Mouse (Mus musculus): ENCODE measurements around the gene Serinc3.
"Not testable (repeated sequence)": the region's sequence is repeated elsewhere in the genome, so short reads cannot be mapped to it uniquely, and the experiment has no call there.

Serinc3 gene

DNA sequence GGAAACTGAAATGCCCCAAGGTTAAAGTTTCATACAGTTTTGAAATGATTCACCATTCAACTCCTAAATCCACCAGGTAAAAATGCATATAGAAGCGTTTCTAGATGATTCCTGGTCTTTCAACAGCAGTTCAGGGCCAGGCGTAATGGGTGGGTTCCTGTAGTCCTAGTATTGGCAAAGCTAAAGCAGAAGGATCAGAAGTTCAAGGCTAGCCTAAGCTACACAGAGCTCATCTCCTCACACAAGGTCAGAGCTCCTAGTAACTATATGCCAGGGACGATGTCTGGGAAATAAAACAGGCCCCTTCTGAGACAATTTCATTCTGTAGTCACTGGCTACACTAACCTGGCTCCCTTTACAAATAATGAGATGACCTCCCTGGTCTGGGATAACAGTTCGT is 13.7 kb downstream of the Serinc3 start:
- DNase-seq (ENCODE audit: low spot score): no peak

DNA sequence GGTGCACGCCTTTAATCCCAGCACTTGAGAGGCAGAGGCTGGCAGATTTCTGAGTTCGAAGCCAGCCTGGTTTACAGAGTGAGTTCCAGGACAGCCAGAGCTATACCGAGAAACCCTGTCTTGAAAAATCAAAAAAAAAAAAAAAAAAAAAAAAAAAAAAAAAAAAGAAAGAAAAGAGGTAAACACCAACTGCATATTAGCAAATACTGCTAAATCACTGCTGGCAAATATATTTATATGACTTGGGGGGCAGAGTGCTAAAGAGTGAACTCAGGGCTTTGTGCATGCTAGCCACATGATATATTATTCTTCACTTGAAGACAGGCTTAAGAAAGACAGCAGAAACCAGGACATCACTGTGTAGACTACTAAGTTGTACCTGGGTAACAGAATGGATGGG is 23.5 kb downstream of the Serinc3 start:
- not testable (repeated sequence) for DNase-seq (ENCODE audit: low spot score)

GRCm38 (mm10) chr2:163620451-163620850 is 24.5 kb downstream of the Serinc3 start:
- DNase-seq (ENCODE audit: low spot score): no peak

GRCm38 (mm10) chr2:163617874-163618273 is 27.1 kb downstream of the Serinc3 start:
- DNase-seq (ENCODE audit: low spot score): no peak

DNA sequence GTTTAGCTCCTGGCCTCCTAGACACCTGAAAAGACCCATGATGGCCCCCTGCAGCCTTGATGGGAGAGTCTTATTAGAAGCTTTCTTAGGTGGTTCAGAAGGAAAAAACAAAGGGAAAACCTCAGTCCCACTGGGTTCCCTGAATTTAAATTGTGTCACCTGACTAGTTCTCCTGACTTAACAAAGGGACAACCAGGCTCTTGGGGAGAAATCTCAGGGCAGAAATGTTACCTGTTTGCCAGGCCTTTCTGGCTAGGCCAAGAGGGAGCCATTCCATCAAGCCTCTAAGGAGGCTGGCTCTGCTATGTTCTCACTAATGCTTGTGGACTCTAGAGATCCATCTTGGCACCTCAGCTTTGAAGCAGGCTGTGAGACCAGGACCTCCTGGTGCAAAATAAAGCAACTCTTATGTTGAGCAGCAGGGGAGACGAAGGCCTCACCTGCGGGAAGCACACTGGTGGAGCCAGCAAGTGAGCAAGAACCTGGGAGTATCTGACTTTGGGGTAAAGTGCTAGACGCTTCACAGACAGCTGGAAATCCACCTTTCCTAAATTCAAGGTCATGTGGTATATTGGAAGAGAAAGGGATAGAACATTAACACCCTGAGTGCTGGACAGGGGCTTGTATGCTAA is 27.6 kb downstream of the Serinc3 start:
- no peak for DNase-seq (ENCODE audit: low spot score)

- DNase-seq (ENCODE audit: low spot score): no peak
Measured at GRCm38 (mm10) chr2:163616652-163617227, 28.2 kb downstream of the Serinc3 start.

- DNase-seq (ENCODE audit: low spot score): no peak
Measured at GRCm38 (mm10) chr2:163615906-163616651, 28.9 kb downstream of the Serinc3 start.

DNA sequence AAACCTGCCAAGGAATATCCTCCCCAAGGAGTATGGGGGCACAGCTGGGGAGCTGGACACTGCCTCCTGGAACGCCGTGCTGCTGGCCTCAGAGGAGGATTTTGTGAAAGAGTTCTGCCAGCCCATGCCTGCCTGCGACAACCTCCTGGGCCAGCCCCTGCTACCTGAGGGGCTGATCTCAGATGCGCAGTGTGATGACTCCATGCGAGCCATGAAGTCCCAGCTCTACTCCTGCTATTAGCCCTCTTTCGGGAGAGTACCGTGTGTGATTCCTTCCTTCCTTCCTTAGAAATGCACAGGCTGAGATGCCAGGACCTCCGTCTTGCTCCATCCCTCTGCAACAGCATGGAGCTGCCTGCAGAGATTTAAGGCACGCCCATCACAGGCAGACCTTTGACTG is 29.5 kb downstream of the Serinc3 start:
- no peak for DNase-seq (ENCODE audit: low spot score)

DNA sequence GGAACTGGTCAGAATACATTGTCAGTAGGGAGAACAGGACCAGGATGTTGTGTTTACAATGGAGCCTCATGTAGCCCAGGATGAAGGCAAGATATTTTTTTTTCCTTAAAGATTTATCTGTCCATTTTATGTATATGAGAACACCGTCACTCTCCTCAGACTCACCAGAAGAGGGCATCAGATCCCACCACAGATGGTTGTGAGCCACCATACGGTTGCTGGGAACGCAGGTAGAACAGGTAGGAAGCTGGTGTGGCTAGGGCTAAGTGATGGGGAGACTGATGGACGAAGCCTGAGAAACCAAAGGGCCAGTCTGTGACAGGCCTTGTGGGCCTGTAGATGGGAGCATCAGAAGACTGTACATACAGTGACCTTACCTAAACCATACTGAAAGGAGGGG is 30.9 kb downstream of the Serinc3 start:
- no peak for DNase-seq (ENCODE audit: low spot score)

- no peak for DNase-seq (ENCODE audit: low spot score)
Measured at GRCm38 (mm10) chr2:163613206-163613605, 31.7 kb downstream of the Serinc3 start.

DNA sequence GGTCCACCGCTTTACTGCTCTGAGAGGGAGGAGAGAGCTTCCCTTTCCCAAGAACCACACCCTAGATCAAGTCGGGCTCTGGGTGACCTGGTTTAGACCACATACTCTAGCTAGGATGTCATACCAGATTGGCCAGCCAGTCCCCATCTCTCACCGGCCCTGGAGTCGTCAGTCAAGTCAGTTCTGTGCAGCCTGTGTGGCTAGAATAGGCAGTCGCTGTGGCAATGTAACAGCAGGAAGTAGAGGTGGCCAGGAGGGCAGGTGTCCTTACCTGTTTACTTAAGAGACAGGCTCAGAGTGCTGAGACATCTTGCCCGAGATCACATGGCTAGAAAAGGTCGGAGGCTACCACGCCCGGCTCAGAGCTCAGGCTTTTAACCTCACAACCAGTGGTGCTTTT is 33.8 kb downstream of the Serinc3 start:
- DNase-seq (ENCODE audit: low spot score): no peak

DNA sequence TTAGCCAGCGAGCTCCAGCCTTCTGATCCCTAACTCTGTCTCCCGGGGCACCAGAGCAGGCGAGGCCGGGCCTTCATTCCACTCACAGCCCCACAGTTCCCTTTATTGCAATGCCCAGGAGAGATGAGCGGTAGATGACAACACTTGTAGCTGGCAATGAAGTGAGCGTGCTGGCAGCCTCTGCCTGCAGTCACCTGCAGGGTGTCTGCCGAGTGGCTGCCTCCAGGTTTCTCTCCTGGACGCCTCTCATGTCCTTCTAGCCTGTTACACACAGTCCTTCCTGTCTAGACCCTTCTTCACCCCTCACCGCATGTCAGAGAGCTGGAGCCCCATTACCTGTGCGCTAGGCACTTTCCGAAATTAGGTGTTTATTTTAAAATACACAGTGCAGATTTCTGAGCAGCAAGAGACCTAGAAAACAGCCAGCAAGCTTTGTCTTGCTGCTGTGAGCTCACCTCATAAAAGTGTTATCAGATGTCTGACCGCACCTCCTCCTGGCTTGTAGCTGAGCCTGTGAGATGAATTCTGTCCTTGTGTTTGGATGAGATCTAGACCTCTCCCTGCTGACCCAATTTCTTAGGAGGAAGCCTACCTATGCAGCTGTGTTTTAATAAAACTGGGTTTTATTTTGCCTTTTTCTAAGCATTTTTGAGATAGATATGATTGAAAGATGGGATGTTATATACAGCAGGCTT is 35.5 kb downstream of the Serinc3 start:
- no peak for DNase-seq (ENCODE audit: low spot score)

GRCm38 (mm10) chr2:163608008-163608407 is 36.9 kb downstream of the Serinc3 start:
- DNase-seq (ENCODE audit: low spot score): no peak

GRCm38 (mm10) chr2:163606161-163606560 is 38.8 kb downstream of the Serinc3 start:
- DNase-seq (ENCODE audit: low spot score): no peak

- DNase-seq (ENCODE audit: low spot score): peak; percentile 61
Measured at GRCm38 (mm10) chr2:163602101-163602971, 42.6 kb downstream of the Serinc3 start, which contains the start of gene Ttpal. Ttpal (plus strand) TSS chr2:163602314.

DNA sequence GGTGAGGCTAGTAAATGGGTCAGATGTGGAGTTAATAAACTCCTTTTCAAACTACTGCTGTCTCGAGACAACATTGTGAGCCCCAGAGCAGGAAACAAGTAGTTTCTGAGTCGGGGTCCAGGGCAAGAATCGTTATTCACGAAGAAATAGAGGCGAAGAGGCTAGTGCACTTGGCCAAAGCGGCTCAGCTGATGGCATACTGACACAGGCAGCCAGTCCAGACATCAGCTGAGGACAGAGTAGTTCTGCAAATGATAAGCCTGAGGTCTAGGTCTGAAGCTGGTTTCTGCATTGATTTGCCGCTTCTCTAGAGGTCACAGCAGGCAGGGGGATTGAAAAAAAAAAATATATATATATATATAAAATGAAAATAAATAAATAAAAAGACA is 43.2 kb downstream of the Serinc3 start:
- no peak for DNase-seq (ENCODE audit: low spot score)

- DNase-seq (ENCODE audit: low spot score): no peak
Measured at GRCm38 (mm10) chr2:163601066-163601465, 43.9 kb downstream of the Serinc3 start.

- DNase-seq (ENCODE audit: low spot score): no peak
Measured at GRCm38 (mm10) chr2:163599226-163599625, 45.7 kb downstream of the Serinc3 start.

- DNase-seq (ENCODE audit: low spot score): no peak
Measured at GRCm38 (mm10) chr2:163597661-163598060, 47.3 kb downstream of the Serinc3 start.

- no peak for DNase-seq (ENCODE audit: low spot score)
Measured at GRCm38 (mm10) chr2:163596873-163597155, 48.1 kb downstream of the Serinc3 start.

- DNase-seq (ENCODE audit: low spot score): no peak
Measured at GRCm38 (mm10) chr2:163596057-163596872, 48.7 kb downstream of the Serinc3 start.

Measured in layer of hippocampus, adult 9-10 months (tissue).